Mouse (Mus musculus) kidney, postnatal 10 days (tissue): Measurements from ENCODE around the gene Spata31d1b.
"Not testable (repeated sequence)": the region's sequence is repeated elsewhere in the genome, so short reads cannot be mapped to it uniquely, and the experiment has no call there.

ENCODE experiments used
- DNase-seq: peaks from one replicate; pipeline ENCODE4 v3.0.0; 2021; ENCODE audit warnings: mixed read lengths

Gene Spata31d1b

DNA sequence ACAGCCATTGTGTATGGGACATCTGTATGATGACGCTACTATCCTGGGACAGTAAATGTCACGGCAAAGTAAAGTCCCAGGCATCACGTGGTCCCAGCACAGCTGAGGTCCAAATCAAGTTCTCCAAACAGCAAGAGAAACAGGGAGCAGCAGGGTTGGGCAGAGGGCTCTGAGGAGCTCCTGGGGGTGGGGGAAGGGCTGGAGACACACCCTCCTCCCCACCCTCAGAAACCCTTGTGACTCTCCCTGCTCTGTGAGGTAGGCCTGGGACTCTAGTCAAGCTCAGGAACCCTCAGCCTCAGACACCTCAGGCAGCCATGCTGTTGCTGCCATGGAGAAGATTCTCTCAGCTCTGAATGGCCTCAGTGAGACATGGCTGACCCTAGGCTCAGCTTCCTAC lies at the start of gene Spata31d1b:
Spata31d1b (plus strand) TSS at position 301 of the 400 bp plus-strand sequence.
- not testable (repeated sequence) for DNase-seq

DNA sequence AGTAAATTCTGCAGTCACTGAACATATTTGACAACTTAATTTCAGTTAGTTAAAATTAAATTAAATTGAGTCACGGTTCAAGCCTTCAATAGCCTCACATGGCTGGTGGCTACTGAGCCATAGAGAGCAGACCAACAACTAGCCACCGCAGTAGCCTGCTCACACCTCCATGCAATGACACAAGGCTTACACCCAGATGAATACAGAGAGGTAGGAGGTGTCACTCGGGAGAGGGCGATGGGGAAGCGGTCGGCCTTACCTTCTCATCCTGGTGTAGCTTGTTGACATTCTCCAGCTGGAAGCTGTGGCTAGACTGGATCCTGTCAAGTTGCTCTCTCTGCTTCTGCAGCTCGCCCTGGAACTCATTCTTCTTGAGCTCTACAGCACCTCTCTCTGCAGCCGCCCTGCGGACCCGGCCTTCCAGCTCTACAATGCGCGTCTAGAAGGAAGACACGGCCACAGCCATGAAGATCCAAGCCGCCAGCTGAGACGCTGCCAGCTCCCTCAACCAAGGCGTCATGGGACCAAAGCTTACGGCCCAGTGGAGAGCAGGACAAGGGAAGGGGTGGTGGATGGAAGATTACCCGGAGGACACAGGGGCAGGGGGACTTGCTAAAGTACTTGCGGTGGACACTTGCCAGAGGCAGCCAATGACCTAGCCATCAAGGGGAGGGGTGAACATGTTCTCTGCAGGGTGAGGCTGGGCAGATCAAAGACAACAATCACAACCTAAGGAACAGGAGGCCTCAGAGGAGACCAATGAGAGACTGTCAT lies 48.0 kb upstream of the Spata31d1b start:
- no peak for DNase-seq

DNA sequence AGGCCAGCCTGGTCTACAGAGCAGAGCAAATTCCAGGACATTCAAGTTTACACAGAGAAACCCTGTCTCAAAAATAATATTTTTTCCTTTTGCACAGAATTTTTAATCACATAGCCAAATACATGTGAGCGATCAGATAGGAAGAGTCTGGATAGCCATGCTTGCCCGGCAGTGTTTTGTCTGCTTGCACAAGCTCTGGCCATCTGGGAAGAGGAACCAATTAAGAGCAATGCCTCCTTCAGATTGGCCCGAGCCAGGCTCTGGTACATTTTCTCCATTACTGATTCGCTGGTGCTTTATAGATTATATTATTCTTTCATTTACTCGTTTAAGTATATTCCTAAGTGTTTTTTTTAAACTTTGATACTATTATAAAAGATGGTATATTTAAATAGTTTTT lies 44.3 kb upstream of the Spata31d1b start:
- no peak for DNase-seq

DNA sequence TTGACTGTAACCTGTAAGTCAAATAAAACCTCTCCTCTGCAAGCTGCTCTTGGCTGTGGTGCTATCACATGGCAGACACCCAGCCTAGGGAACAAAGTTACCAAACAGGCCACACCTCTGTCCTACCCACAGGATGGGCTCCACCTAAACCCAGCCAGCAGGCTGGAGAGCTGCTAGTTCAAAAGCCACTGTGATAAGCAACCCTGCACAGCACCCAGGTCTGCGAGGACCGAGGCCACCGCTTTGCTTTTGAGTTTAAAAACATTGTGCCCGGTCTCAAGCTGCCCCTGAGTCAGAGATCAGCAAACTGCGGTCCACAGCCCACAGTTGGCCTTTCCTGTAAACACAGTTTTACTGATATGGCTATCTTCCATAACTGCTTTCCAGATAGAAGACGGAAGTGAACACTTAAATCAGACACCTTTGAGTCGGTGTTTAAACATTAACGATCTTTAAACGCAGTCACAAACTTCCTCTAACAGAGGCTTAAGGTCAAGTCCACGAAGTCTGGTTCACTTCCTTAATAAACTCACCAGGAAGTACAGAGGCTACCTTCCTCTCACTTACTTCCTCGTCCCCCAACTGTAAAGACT lies 43.5 kb upstream of the Spata31d1b start:
- DNase-seq, result peak; percentile 25

DNA sequence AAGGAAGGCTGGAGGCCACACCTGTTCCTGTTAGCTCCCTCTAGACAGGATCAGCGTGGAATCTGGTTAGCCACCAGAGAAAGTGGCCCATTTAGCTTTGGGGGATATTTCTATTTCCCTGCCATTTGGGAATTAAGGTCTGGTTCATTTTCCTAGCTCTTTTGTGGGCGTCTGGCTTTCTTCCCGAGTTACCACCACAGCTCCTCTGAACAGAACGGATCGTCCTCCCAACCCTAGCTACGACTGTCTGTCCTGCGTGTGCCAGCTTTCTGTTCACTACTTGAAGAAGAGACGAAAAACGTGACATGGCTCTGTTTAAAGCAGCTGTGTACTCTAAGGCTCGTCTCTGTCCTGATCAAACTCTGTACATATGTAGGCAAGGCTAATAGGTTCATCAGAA lies 42.1 kb upstream of the Spata31d1b start:
- DNase-seq, result no peak

DNA sequence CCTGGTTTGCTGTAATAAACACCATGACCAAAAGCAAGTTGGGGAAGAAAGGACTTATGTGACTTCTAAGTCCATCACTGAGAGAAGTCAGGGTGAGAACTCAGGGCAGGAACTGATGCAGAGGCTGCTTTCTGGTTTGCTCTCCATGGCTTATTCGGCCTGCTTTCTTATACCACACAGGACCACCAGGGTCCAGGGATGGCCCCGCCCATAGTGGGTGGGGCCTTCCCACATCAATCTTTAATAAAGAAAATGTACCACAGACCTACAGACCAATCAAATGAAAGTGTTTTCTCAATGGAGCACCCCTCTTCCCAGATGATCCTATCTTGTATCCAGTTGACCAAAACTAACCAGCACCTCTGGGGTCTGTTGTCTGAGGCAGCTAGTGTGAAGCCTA lies 40.6 kb upstream of the Spata31d1b start:
- no peak for DNase-seq

DNA sequence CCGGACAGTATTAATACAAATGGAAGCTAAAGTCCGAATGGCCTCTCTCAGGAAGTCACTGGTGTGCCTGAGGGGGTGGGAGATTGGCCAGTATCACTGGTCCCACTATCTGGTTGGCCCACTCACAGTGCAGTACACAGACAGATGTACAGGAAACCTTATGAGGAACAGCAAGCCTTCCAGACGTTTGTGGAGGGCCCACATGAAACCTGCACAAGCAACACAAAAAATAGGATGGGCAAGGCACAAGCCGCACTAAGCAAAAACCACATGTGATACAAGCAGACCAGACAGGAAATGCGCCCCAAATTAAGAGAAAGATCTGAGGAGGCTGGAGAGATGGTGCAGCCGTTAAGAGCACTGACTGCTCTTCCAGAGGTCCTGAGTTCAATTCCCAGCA lies 39.8 kb upstream of the Spata31d1b start:
- DNase-seq, result no peak

DNA sequence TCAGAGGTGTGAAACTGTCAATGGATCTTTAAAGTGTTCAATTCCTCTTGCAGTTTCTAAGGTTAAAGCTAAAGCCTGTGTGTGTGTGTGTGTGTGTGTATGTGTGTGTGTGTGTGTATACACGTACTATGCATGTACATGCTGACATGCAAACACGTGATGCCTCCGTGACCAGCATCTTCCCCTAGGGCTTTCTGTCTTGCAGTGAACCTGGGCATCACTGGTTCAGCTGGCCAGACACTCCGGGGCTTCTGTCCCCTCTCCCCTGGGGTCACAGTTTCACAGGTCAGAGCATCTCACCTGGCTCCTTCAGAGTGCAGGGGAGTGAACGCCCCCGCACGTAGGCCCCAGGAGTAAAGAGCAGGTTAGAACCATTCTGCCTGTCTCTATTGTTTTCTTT lies 38.5 kb upstream of the Spata31d1b start:
- DNase-seq, result no peak

DNA sequence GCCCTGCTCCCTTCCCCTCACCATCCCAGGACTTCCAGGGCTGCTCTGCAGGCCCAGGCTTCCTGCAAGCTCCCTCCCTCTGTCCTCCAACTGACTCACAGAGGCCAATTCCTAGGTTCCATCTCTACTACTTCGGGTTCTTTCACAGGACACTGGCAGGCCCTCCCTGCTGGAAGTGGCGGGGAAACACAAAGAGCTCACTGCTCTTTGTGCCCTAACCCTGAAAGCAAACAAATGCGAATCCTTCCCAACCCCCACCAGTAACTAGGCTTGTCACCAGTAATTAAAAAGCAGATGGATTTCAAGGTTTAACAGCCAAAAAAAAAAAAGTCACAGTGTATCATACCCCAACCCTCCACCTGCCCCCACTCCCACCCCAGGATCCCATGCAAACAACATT lies 37.9 kb upstream of the Spata31d1b start:
- no peak for DNase-seq

DNA sequence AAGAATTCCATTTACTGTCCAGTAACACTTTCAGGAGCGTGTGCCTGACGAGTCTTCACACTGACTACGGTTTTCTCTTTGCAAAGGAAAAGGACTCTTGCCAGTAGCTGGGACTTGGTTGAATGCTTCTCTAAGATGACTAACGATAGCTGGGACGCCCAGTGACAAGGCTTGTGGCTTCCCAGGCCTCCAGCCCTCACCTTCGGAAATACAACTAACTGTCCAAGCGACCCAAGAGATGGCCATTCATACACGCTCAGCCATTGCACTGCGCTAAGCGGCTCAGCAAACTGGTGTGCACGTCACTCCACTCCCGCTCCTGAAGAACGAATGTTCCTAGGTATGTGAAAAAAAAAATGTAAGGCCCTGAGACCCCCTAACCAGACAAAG lies 37.3 kb upstream of the Spata31d1b start:
- DNase-seq, result peak; percentile 30

DNA sequence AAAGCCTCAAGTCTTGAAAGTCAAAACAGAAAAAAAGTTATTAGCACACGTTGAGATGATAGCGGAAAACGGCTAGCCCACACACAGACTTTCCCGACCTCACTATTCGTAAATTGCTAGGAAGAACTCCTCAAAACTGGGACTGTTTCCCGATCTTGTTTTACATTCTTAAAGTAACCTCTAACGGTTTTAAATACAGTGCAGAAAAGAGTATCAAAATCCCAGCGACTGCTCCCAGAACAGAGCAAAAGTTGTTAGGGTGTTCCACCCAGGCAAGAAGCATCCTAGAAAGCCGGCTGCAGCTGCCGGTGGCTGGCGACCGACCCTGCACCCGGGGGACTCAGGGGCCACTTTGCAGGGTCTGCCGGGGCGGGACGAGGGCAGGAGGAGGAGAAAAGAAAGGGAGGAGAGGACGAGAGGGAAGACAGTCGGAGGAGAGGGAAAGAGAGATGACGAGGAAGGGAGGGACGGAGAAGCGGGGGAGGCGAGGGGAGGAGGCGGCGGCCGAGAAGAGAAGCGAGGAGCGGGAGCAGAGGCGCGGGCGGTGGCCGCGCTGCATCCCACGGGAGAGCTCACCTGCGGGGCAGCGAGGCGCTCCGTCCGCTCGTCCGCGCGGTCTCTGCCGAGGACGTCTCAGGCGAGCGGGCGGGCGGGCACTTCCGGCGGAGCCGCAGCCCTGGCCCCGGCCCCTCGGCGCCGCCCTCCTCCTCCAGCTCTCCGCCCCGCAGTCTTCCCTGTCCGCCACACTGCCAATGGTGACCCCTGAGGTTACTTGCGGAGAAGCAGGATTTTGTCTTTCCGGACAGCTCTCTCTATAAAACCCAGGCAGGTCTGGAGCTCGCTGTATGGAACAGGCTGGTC lies 36.7 kb upstream of the Spata31d1b start, which contains the start of gene Golm1:
Golm1 (minus strand) TSS at position 661 of the 861 bp plus-strand sequence.
- DNase-seq, result peak; percentile 79

DNA sequence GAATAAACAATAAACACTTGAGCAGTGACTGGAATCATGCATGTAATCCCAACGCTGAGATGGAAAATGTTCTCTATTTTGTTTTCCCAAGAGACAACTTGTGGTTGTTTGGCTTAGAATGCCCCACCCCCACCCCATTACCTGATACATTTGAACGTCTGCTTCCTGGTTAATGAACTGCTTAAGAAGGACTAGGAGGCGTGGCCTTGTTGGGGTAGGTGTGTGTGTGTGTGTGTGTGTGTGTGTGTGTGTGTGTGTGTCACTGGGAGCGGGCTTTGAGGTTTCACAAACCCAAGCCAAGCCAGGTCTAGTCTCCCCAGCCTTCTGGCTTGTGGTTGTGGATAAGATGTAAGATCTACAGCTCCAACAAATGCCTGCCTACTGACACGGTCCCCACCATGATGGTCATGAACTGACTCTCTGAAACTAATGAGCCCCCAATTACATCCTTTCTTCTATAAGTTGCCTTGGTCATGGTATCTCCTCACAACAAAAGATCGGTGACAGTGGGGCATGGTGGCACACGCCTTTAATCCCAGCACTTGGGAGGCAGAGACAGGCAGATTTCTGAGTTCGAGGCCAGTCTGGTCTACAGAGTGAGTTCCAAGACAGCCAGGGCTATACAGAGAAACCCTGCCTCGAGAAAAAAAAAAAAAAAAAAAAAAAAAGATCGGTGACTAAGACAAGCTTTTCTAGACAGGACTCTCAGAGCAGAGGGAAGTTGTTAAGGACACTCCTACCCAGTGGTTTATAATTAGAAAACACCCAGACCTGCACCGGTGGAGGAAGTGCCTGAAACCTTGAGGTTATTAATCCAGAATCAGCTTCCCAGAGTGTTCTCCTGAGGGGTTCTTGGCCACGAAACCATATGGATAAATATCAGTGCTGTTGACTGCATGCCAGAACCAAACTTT lies 35.5 kb upstream of the Spata31d1b start:
- peak; percentile 35 for DNase-seq

DNA sequence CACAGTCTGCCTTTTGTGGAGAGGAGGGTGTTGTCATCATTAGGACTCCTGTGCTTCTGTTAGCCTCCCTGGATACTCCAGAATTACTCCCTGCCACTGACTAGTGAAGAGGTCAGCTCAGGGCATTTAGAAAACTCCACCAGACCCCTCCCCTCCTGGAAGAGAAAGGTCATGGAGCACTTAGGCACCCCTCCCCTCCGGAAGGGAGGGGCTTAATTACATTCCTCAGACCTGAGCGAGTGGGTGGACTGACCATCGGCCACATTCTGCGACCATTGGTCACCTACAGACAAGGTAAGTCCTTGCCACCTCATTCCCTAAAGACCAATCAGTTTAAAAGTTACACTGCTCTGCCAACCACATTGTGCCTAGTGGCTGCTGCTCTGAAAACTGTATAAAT lies 32.8 kb upstream of the Spata31d1b start:
- DNase-seq, result no peak

DNA sequence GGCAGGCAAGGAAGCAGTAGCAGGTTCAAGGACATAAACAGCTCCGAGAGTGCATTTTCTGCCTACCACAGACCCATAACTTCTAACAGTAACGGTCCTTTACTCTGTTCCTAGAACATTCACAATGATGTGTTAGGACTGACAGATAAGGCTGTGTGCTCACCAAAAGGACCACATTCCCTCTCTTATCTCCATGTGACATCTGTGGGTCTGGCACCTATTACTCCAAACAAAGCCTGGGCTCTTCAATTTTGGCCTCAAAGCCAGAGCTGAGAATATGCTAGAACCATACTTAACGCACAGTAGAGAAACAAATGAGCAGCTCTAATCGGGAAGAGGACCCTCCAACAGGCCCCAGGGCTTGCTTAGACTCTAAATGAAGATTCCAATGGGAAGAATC lies 32.2 kb upstream of the Spata31d1b start:
- DNase-seq, result no peak

DNA sequence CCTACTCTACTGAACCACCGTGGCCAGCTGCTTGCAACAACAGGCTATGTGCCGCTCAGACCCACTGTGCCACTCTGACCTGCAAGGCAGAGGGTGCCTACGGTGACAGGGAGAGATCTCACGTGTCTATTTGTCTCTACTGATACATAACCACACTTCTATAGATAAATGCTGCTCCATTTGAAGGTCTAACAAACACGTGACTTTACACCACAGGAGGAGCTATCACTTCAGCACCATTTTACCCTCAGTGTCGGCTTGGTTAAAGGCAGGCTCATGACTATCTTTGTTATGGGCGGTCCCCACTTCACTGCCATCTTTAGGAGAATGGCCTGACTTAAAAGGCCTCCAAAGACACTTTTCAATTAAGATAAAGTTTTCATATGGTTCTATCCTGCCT lies 29.5 kb upstream of the Spata31d1b start:
- DNase-seq, result no peak

DNA sequence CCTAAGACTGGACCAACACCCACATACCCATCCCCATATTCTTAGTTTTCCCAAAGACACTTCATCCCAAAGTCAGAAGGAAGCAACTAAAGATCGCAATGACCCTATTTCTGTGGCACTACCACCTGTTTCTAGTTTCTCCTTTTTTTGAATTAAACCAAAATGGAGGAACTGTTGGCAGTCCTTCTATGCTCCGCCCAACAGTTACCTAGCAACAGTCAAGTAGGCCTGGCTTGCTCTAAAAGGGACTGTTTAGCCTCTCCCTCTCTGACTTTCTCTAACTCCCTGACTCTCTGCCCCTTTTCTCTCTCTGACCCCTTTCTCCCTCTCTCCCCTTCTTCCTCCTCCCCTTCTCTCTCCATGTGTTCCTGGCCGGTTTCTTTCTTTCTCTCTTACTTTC lies 26.8 kb upstream of the Spata31d1b start:
- DNase-seq, result no peak

DNA sequence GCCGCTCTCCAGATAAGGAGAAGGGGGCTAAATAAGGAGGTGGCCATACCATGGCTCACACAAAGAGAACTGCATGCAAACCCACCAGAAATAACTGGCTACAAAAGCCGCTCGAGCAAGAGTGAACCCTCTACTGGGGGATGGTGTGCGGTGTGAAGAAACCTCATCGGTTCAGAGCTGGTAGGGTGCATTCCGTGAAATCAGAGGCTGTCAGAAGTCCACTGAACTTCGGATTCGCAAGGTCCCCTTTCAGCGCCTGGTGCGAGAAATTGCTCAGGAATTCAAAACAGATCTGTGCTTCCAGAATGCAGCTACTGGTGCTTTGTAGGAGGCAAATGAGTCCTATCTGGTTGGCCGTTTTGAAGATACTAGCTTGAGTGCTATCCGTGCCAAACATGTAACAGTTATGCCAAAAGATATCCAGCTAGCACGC lies 23.7 kb upstream of the Spata31d1b start:
- peak; percentile 51 for DNase-seq

DNA sequence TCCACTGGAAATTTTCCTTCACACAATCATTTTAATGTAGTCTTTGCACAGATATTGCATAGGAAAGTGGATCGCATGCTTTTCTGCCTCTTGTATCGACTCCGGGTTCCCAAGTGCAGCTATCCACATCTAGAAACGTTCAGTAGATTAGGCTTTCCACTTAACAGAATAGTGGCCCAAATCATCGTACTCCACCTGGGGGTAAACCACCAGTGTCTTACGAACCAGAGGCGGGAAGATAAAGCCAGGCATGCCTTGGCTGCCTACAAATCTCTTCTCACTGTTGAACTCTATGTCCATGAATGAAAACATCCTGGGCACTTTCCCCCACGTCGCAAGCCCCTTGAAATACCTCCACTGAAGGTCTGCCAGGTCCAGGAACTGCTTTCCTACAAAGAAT lies 22.8 kb upstream of the Spata31d1b start:
- DNase-seq, result no peak

DNA sequence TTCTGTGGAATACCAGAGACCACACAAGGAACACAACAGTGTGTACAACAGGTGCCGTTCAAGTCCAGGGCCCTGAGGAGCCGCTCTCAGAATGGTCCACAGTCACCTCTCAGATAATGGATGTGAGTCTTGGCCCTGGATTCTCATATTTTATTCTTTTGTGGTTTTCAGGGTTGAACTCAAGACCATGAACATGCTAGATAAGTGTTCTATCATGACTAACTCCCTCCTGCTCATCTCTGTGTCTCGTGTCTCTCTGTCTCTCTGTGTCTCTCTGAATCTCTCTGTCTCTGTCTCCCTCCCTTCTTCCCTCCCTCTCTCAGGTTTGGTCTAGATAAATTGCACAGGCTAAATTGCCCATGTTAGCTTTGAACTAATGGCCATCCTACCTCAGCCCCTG lies 22.2 kb upstream of the Spata31d1b start:
- no peak for DNase-seq

DNA sequence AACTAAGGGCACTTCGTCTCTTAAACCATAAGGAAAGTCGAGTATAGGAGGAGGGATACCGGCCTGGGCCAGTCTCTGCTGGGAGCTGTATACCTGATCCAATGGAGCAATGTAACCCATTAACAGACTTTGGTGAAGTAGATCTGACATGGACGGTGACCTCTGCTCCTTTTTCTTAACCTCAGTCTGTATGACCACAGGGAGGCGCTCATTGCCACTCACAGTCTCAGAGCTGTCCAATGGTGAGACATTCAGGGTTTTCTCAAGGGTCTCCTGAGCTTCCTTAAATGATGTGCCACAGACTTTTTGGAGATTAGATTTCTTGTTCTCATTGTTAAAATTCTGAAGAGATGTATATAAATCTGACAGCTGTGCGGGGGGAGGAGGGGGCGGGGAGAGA lies 21.5 kb upstream of the Spata31d1b start:
- DNase-seq, result no peak

DNA sequence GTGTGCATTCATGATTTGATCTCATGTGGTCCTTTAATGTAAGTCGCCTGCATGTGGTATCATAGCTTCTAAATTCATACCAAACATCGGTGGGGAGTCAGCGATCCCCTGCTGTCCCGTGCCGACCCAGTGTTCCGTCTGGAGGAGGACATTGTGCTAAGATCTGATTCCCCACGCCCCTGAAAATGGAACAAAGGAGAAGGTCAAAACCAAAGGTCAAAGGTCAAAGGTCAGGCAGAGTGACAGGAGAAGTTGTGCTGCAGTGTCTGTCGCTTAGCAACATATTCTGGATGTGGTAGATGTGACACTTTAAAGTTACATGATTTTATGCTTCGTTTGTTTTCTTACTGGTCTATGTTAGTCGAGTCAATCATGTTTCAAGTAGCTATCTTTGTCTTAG lies 20.6 kb upstream of the Spata31d1b start:
- DNase-seq, result no peak

DNA sequence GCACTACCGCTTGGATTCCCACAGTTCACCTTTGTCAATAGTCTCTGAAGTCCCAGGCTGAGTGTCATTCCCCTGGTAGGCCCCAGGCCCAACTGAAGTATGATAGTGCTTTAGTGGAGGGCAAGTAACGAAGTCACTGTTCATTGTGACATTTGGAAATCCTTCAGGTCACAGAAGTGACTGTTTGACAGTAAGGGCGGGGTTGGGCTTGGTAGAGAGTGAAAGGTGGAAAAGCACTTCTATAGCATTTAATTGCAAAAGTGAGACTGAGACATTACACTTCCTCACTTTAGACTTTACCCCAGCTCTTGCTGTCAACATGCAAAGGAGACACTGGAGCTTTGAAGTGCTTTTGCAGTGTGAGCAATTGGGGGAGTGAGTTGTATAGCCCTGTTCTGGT lies 18.1 kb upstream of the Spata31d1b start, which contains the start of gene 4921517D22Rik:
4921517D22Rik (minus strand) TSS at position 101 of the 400 bp plus-strand sequence.
- no peak for DNase-seq
